In genomic region chr9:50617794-50618330, GRCm38 (mm10) we compare ENCODE assay signal across 8 mouse cellular contexts. TPM values are rescaled to one million over a fixed set of nuclear protein-coding genes. Genes with fewer than 3 reads are reported as not detected.
DNase-seq lines count a peak whose midpoint lies in the region; ATAC-seq and TF ChIP-seq lines count a peak whose summit lies in the region.

No protein-coding gene starts in this region.

- H3K4me1 ChIP-seq in kidney, embryonic 15.5 days = peaks cover 12% of the 10 kb centered on the region
- peaks cover 8% of the 10 kb centered on the region; the same call in 1 of the 2 replicates for H3K4me1 ChIP-seq in embryonic facial prominence, embryonic 14.5 days (ENCODE audit: control insufficient read depth, insufficient read depth, low read length)
- peaks cover 8% of the 10 kb centered on the region; the same call in 1 of the 2 replicates for H3K4me1 ChIP-seq in intestine, embryonic 14.5 days (replicated peaks; ENCODE audit: control insufficient read depth, insufficient read depth, low read length)
- peaks cover 18% of the 10 kb centered on the region for H3K4me1 ChIP-seq in midbrain, embryonic 16.5 days (ENCODE audit: control insufficient read depth, insufficient read depth, low read length)
- peaks cover 3% of the 10 kb centered on the region for H3K4me1 ChIP-seq in thymus, adult 2 months (replicated peaks; ENCODE audit: control insufficient read depth, insufficient read depth, low read length)

- no peak for DNase-seq in kidney, postnatal 14 days
- DNase-seq in embryonic facial prominence, embryonic 14.5 days (ENCODE audit: low spot score) = no peak
- no peak for DNase-seq in intestine, embryonic 14.5 days (ENCODE audit: low spot score)
- no peak for DNase-seq in adrenal gland, postnatal 14 days
- no peak for DNase-seq in gastrocnemius, postnatal 10 days
- no peak for DNase-seq in thymus, adult 2 months

- no peak for TF ChIP-seq CTCF in thymus, adult 2 months (IDR thresholded peaks at IDR 0.05; ENCODE audit: borderline replicate concordance, control insufficient read depth, extremely low read depth, insufficient read depth, low read length, poor library complexity)

- TF ChIP-seq POLR2A in thymus, adult 2 months (IDR thresholded peaks at IDR 0.05; ENCODE audit: control insufficient read depth, extremely low read depth, insufficient read depth, low read length, poor library complexity) = no peak

- peaks cover 25% of the 10 kb centered on the region for H3K36me3 ChIP-seq in kidney, embryonic 15.5 days
- H3K36me3 ChIP-seq in embryonic facial prominence, embryonic 14.5 days (ENCODE audit: control insufficient read depth, insufficient read depth, low read length) = peaks cover 25% of the 10 kb centered on the region
- peaks cover 29% of the 10 kb centered on the region for H3K36me3 ChIP-seq in intestine, embryonic 14.5 days (ENCODE audit: control insufficient read depth, insufficient read depth, low read length)
- peaks cover 7% of the 10 kb centered on the region for H3K36me3 ChIP-seq in midbrain, embryonic 16.5 days (ENCODE audit: control insufficient read depth, insufficient read depth, low read length)
- H3K36me3 ChIP-seq in thymus, adult 2 months (ENCODE audit: control insufficient read depth, insufficient read depth, low read length) = peaks cover 21% of the 10 kb centered on the region

- 0 out of 2 replicates have a peak overlapping the region, but pooled peaks have one; percentile 99 for H3K9ac ChIP-seq in kidney, embryonic 15.5 days
- no peak overlapping the region; the same call in 1 of the 2 replicates for H3K9ac ChIP-seq in embryonic facial prominence, embryonic 14.5 days (ENCODE audit: low read depth, low read length)
- no peak overlapping the region for H3K9ac ChIP-seq in intestine, embryonic 14.5 days (ENCODE audit: low read length)
- no peak overlapping the region for H3K9ac ChIP-seq in midbrain, embryonic 16.5 days (ENCODE audit: low read depth, low read length)

- whole genome bisulfite sequencing in kidney, embryonic 15.5 days = 64% methylated on average over 9 of the region's 9 CpGs
- 57% methylated on average over 9 of the region's 9 CpGs for WGBS in embryonic facial prominence, embryonic 14.5 days
- WGBS in intestine, embryonic 14.5 days = 63% methylated on average over 9 of the region's 9 CpGs
- 65% methylated on average over 9 of the region's 9 CpGs for WGBS in midbrain, embryonic 16.5 days
- WGBS in thymus, adult 2 months = 71% methylated on average over 9 of the region's 9 CpGs

- peak overlapping the region; percentile 99 for H3K4me3 ChIP-seq in kidney, embryonic 15.5 days (replicated peaks)
- peak overlapping the region; percentile 75 for H3K4me3 ChIP-seq in embryonic facial prominence, embryonic 14.5 days (ENCODE audit: low read depth, low read length)
- peak overlapping the region; percentile 99 for H3K4me3 ChIP-seq in intestine, embryonic 14.5 days (ENCODE audit: low read depth, low read length)
- H3K4me3 ChIP-seq in midbrain, embryonic 16.5 days (ENCODE audit: low read depth, low read length) = no peak overlapping the region; the same call in 1 of the 2 replicates
- no peak overlapping the region for H3K4me3 ChIP-seq in thymus, adult 2 months (ENCODE audit: control insufficient read depth, insufficient read depth, low read length)

- H3K4me2 ChIP-seq in kidney, embryonic 15.5 days = peak overlapping the region; percentile 60
- H3K4me2 ChIP-seq in embryonic facial prominence, embryonic 14.5 days (ENCODE audit: low read depth, low read length) = peak overlapping the region; percentile 75
- H3K4me2 ChIP-seq in intestine, embryonic 14.5 days (ENCODE audit: low read length) = peak overlapping the region; percentile 80
- peak overlapping the region; percentile 80 for H3K4me2 ChIP-seq in midbrain, embryonic 16.5 days (ENCODE audit: low read length)

- no peak for ATAC-seq in kidney, embryonic 15.5 days (replicated peaks; ENCODE audit: low FRiP score)
- no peak for ATAC-seq in embryonic facial prominence, embryonic 14.5 days (ENCODE audit: low read depth)
- no peak for ATAC-seq in intestine, embryonic 14.5 days (replicated peaks; ENCODE audit: low FRiP score, low TSS enrichment, low read depth)
- no peak for ATAC-seq in midbrain, embryonic 16.5 days

- H3K9me3 ChIP-seq in kidney, embryonic 15.5 days (replicated peaks) = no peaks in the 10 kb centered on the region
- H3K9me3 ChIP-seq in embryonic facial prominence, embryonic 14.5 days (ENCODE audit: control insufficient read depth, low read length) = no peaks in the 10 kb centered on the region
- no peaks in the 10 kb centered on the region for H3K9me3 ChIP-seq in intestine, embryonic 14.5 days (ENCODE audit: control insufficient read depth, low read length)
- H3K9me3 ChIP-seq in midbrain, embryonic 16.5 days (replicated peaks; ENCODE audit: control insufficient read depth, low read length, poor library complexity, severe bottlenecking) = no peaks in the 10 kb centered on the region

- H3K27me3 ChIP-seq in kidney, embryonic 15.5 days = no peaks in the 10 kb centered on the region
- H3K27me3 ChIP-seq in embryonic facial prominence, embryonic 14.5 days (replicated peaks; ENCODE audit: control insufficient read depth, insufficient read depth, low read length) = no peaks in the 10 kb centered on the region
- no peaks in the 10 kb centered on the region for H3K27me3 ChIP-seq in intestine, embryonic 14.5 days (replicated peaks; ENCODE audit: control insufficient read depth, insufficient read depth, low read length)
- no peaks in the 10 kb centered on the region for H3K27me3 ChIP-seq in midbrain, embryonic 16.5 days (ENCODE audit: control insufficient read depth, insufficient read depth, low read depth, low read length)
- no peaks in the 10 kb centered on the region for H3K27me3 ChIP-seq in thymus, adult 2 months (ENCODE audit: control insufficient read depth, insufficient read depth, low read length)

- no peak overlapping the region for H3K27ac ChIP-seq in kidney, embryonic 15.5 days
- no peak overlapping the region for H3K27ac ChIP-seq in embryonic facial prominence, embryonic 14.5 days (replicated peaks; ENCODE audit: low read depth, low read length)
- H3K27ac ChIP-seq in intestine, embryonic 14.5 days (ENCODE audit: low read depth) = no peak overlapping the region
- H3K27ac ChIP-seq in midbrain, embryonic 16.5 days (ENCODE audit: low read length) = no peak overlapping the region
- no peak overlapping the region for H3K27ac ChIP-seq in thymus, adult 2 months (ENCODE audit: control insufficient read depth, insufficient read depth, low read length)

RNA-seq across cellular contexts. Expression of gene Nkapd1, which starts 0.6 kb away (rescaled TPM):
- polyA plus RNA-seq in kidney, embryonic 15.5 days (2015; fragmentation: Nextera tagmentation; extraction: Ambion mirVana) = 22.1 and 24.8 TPM in 2 replicates
- 21.5 and 24.3 TPM in 2 replicates for polyA plus RNA-seq in embryonic facial prominence, embryonic 14.5 days (2014; fragmentation: Nextera tagmentation; extraction: Ambion mirVana)
- 20.7 and 24.7 TPM in 2 replicates for polyA plus RNA-seq in intestine, embryonic 14.5 days (2014; fragmentation: Nextera tagmentation; extraction: Ambion mirVana)
- 16.4 and 19.8 TPM in 2 replicates for polyA plus RNA-seq in midbrain, embryonic 16.5 days (2015; fragmentation: Nextera tagmentation; extraction: Ambion mirVana)
- 24.3 and 25.3 TPM in 2 replicates for total RNA-seq in adrenal gland, postnatal 14 days (2021)
- 10 to 100 TPM; 12.2 to 16.0 TPM for total RNA-seq in gastrocnemius, postnatal 10 days (2021)
- 8.5 and 8.9 TPM in 2 replicates for polyA plus RNA-seq in thymus, adult 2 months (2012; rRNA removed)

RNA-seq across cellular contexts. Expression of gene Pih1d2, which starts 0.7 kb away (rescaled TPM):
- 4.9 and 5.6 TPM in 2 replicates for polyA plus RNA-seq in kidney, embryonic 15.5 days (2015; fragmentation: Nextera tagmentation; extraction: Ambion mirVana)
- 3.2 and 5.8 TPM in 2 replicates for polyA plus RNA-seq in embryonic facial prominence, embryonic 14.5 days (2014; fragmentation: Nextera tagmentation; extraction: Ambion mirVana)
- 2.3 and 3.8 TPM in 2 replicates for polyA plus RNA-seq in intestine, embryonic 14.5 days (2014; fragmentation: Nextera tagmentation; extraction: Ambion mirVana)
- 5.7 and 5.9 TPM in 2 replicates for polyA plus RNA-seq in midbrain, embryonic 16.5 days (2015; fragmentation: Nextera tagmentation; extraction: Ambion mirVana)
- total RNA-seq in adrenal gland, postnatal 14 days (2021) = 1.6 and 1.9 TPM in 2 replicates
- under 1 TPM; 0.27 to 0.42 TPM for total RNA-seq in gastrocnemius, postnatal 10 days (2021)
- polyA plus RNA-seq in thymus, adult 2 months (2012; rRNA removed) = 0.69 and 0.85 TPM in 2 replicates

RNA-seq across cellular contexts. Expression of gene Timm8b, which starts 14.2 kb away (rescaled TPM):
- 259 and 296 TPM in 2 replicates for polyA plus RNA-seq in kidney, embryonic 15.5 days (2015; fragmentation: Nextera tagmentation; extraction: Ambion mirVana)
- polyA plus RNA-seq in embryonic facial prominence, embryonic 14.5 days (2014; fragmentation: Nextera tagmentation; extraction: Ambion mirVana) = 239 and 285 TPM in 2 replicates
- 297 and 341 TPM in 2 replicates for polyA plus RNA-seq in intestine, embryonic 14.5 days (2014; fragmentation: Nextera tagmentation; extraction: Ambion mirVana)
- 325 and 329 TPM in 2 replicates for polyA plus RNA-seq in midbrain, embryonic 16.5 days (2015; fragmentation: Nextera tagmentation; extraction: Ambion mirVana)
- total RNA-seq in adrenal gland, postnatal 14 days (2021) = 171 and 184 TPM in 2 replicates
- 100 to 1,000 TPM; 140 to 148 TPM for total RNA-seq in gastrocnemius, postnatal 10 days (2021)
- 126 and 168 TPM in 2 replicates for polyA plus RNA-seq in thymus, adult 2 months (2012; rRNA removed)

RNA-seq across cellular contexts. Expression of gene Sdhd, which starts 14.2 kb away (rescaled TPM):
- 363 and 376 TPM in 2 replicates for polyA plus RNA-seq in kidney, embryonic 15.5 days (2015; fragmentation: Nextera tagmentation; extraction: Ambion mirVana)
- polyA plus RNA-seq in embryonic facial prominence, embryonic 14.5 days (2014; fragmentation: Nextera tagmentation; extraction: Ambion mirVana) = 300 and 330 TPM in 2 replicates
- polyA plus RNA-seq in intestine, embryonic 14.5 days (2014; fragmentation: Nextera tagmentation; extraction: Ambion mirVana) = 407 and 414 TPM in 2 replicates
- polyA plus RNA-seq in midbrain, embryonic 16.5 days (2015; fragmentation: Nextera tagmentation; extraction: Ambion mirVana) = 222 and 248 TPM in 2 replicates
- total RNA-seq in adrenal gland, postnatal 14 days (2021) = 554 and 565 TPM in 2 replicates
- 100 to 1,000 TPM; 321 to 381 TPM for total RNA-seq in gastrocnemius, postnatal 10 days (2021)
- polyA plus RNA-seq in thymus, adult 2 months (2012; rRNA removed) = 197 and 210 TPM in 2 replicates

RNA-seq across cellular contexts. Expression of gene Dlat, which starts 41.7 kb away (rescaled TPM):
- 60.4 and 67.2 TPM in 2 replicates for polyA plus RNA-seq in kidney, embryonic 15.5 days (2015; fragmentation: Nextera tagmentation; extraction: Ambion mirVana)
- 60.1 and 65.9 TPM in 2 replicates for polyA plus RNA-seq in embryonic facial prominence, embryonic 14.5 days (2014; fragmentation: Nextera tagmentation; extraction: Ambion mirVana)
- 52.9 and 60.9 TPM in 2 replicates for polyA plus RNA-seq in intestine, embryonic 14.5 days (2014; fragmentation: Nextera tagmentation; extraction: Ambion mirVana)
- 47.0 and 54.3 TPM in 2 replicates for polyA plus RNA-seq in midbrain, embryonic 16.5 days (2015; fragmentation: Nextera tagmentation; extraction: Ambion mirVana)
- total RNA-seq in adrenal gland, postnatal 14 days (2021) = 252 and 279 TPM in 2 replicates
- total RNA-seq in gastrocnemius, postnatal 10 days (2021) = 100 to 1,000 TPM; 196 to 235 TPM
- polyA plus RNA-seq in thymus, adult 2 months (2012; rRNA removed) = 23.8 and 24.5 TPM in 2 replicates

Comparison
In these comparisons a context has a peak if more than half of its experiments do, and no peak if none do; other contexts are left out.
1. H3K4me3 ChIP-seq: peak in kidney, embryonic 15.5 days (single experiment), embryonic facial prominence, embryonic 14.5 days (single experiment) and intestine, embryonic 14.5 days (single experiment); none in midbrain, embryonic 16.5 days (single experiment) and thymus, adult 2 months (single experiment).
2. Peak in every context shown above with its lines, with median percentiles within 50 percentile points of each other: H3K4me2 ChIP-seq.